Mouse (Mus musculus) R1 (cell line): ENCODE data around the gene Mical2.

Source experiments
- DNase-seq: peaks from one replicate; pipeline ENCODE4 v3.0.0-alpha.2; 2018; ENCODE audit warnings: low read depth, low spot score

Gene Mical2

DNA sequence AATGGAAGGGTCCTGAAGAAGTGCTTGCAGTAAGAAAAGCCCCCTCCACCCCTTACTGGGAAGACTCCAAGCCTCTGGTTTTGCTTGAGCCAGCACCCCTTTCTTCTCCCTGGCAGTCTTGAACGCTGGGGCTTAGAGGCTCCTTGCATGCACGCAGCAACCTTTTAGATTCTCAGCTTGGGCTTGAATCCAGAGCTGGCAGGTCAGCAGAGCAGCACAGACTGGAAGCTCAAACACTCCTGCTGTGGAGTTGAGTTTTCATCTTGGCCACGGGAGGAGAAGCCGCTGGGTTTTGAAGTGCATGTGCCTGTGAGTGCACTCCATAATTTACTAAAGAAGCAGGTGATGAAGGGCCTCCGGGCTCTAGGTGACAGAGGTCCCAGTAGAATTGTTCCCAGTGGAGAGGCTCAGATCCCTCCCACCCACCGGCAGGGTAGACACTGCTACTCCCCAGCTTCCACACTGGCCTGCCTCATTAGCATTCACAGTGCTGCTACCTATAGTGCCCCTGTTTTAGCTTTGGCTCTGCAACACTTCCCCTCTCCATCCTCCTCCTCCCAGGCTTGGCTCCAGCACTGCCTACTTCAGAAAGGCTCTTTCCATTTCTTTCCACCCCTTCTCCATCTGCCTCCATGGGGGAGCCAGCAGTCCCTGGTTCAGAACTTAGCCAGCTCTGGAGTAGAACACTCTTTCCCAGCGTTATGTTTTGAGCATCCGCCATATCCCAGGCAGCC, 15.7 kb downstream of the Mical2 start:
- no peak for DNase-seq

DNA sequence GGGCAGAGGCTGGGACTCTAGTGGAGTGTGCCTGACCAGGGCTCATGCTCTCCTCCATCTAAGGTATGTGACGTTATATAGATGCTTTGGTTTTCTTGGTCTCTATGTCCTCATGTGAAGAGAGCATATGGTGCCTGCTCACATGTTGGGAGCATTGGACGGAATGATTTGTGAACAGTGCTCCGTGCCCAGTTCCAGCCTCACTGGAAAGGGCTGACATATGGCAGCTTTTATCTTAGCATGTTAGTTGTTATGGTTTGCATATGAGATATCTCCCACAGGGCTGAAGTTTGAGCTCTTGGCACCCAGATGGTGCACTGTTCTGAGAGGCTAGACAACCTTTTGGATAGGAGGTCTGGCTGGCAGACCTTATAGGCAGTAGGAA, 16.3 kb downstream of the Mical2 start:
- no peak for DNase-seq

DNA sequence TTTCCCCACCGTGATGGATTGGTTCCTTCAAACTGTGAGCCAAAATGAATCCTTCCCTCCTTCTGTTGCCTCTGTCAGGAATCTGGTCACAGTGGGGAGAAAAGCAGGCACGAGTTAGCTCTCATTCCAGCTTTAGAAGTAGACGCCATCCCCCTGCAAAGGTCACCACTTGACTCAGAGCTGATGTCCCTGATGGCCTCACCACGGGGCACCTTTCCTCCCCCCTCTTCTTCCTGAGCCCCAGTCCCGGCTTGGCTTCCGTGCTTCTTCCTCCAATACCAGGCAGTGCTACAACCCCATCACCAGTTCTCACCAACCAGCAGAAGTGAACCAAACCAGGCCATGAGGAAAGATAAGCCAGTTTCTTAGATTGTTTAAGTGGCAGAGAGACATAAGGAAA, 16.9 kb downstream of the Mical2 start:
- DNase-seq = no peak

DNA sequence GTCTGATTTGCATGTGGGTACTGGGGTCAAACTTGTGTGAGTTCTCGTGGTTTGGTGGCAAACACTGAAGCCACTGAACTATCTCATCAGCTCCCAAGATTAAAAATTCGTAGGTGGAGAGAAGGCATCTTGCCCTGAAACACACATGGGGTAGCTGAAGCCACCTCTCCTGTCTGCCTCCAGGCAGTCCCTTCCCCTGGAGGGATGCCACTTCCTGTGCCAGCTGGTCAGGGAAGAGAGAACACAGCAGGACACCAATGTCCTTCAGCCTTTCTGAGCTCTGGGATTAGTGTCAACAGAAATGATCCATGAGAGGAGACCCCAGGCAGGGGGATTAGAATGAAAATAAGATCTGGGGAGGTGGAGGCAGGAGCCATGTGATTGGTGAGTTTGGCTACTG, 18.4 kb downstream of the Mical2 start:
- no peak for DNase-seq

DNA sequence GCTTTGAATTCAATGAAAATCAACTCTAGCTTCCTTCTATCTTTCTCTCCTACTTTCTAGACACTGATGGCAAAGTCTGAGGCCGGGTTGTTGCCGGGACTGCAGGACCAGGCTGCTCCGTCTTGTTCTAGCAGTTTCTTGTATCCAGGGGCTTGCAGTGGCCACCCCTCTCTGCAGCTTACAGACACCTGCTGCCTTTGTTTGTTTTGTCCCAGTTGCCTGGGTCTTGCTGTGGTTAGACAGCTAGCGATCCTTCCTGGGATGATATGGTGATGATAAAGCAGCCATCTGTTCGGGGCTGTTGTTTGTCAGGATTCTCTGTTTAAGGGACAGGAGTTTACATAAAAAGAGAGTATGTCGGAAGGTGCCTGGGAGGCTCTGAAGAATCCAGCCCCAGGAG, 19.0 kb downstream of the Mical2 start:
- DNase-seq = no peak

DNA sequence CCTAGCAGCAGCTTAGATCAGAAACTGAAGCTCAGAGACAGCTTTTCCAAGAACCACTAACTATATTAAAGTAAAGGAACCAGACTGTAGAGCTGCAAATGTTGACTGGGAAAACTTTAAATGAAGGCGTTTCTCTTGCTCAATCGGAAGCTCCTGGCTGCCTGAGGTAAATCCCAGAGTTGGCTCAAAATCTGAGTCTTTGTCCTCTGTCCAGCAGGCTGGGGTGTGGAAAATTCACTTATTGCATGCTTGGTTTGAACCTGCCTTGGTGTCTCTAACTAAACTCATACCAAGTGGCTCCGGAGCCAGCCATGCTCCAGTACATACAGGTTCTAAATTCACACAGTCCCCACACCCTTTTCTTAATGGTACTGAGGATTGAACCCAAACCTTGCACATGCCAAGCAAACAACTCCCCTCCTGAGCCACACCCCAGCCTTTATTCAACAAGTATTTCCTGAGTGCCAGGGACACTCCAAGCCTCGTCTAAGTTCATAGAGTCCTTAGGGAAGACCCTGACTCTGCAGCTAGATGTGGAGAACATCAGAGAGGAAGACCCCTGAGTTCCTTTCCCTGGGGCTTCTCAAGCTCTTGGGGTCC, 20.3 kb downstream of the Mical2 start:
- DNase-seq = no peak

DNA sequence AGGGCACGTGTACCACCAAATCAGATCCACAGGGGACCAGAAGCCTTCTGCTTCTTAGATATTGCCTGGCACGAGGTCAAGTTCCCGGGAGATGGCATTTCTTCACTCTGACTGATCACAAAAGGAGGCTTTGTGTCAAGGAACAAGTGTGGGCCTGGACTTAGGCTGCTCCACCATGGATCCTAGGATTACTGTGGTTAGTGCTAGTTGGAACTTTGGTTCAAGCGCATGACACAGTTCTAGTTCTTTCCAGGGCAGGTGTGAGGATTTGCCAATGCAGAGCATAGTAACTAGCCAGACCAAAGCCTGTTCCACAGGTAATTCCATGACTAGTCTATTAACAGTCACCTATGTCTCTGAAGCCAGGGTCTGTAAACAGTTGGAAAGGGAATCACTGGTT, 20.8 kb downstream of the Mical2 start:
- DNase-seq = no peak

DNA sequence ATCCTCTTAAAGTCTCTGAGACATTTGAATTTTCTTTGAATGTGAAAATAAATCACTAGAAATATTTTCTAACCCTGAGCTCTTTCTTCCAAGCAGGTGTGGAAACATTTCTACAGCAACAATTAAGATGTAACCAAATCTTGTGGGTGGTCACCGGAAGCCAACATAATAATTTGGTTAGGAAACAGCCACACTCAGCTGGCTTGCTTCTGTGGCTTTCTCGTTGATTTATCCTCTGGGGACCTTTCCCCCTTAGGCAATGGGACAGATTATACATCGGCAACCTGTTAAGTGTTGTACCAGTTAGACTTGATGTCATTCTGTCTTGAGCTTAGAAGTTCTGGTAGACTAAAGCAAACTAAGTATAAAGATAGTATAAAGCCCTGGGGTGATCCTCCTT, 22.2 kb downstream of the Mical2 start:
- no peak for DNase-seq

DNA sequence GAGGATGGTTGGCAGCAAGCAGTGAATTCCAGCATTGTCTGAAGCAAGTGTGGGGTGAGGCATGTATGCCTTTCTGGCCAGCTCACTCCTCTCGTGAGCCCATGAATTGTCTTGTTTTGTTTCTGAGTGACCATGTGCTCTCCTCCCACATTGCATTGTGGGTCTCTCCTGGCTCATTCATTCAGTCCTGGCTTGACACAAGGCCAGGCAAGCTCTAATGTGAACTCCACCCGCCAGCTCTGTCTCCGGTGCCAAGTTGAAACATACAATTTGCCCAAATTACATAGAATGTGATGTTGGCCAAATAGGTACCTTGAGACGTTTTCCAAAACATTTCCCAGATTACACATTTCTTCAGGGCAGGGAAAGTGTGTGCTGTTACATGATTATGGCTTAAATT, 23.8 kb downstream of the Mical2 start:
- no peak for DNase-seq

DNA sequence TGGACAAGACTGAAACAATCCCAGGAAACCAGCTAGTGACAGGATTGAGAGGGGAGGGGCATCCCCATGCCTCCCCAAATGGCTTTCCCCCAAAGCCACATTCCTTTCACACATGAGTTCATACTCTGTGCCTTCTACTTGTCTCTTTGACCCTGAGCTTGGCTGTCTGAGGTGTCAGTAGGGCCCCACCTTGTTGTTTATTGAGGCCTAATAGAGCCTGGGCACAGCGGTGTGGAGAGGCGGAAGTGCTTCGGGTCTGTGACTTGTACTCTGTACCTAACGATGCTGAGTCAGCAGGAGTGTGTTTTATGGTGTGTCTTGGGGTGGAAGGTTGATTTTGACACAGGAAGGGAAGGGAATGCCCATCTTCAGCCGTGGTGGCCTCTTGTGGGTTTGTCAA, 26.4 kb downstream of the Mical2 start:
- no peak for DNase-seq

DNA sequence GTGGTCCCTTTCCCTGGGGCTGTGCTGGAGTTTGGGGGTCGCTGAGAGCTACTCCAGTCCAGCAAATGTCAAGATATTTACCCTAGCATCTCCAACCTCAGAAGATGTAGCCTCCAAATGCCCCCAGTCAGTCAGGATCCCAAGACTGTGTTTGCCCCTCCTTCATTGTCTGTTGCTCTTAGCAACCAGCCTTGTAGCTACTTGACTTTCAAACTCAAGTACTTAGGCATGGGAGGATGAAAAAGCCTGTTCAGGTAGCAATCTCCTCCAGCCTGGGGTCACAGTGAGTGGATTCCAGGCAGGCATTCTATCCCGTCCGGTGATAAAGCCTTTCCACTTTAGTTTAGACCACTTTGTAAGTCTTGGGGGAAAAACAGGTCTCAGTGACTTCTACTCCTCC, 28.6 kb downstream of the Mical2 start:
- no peak for DNase-seq

DNA sequence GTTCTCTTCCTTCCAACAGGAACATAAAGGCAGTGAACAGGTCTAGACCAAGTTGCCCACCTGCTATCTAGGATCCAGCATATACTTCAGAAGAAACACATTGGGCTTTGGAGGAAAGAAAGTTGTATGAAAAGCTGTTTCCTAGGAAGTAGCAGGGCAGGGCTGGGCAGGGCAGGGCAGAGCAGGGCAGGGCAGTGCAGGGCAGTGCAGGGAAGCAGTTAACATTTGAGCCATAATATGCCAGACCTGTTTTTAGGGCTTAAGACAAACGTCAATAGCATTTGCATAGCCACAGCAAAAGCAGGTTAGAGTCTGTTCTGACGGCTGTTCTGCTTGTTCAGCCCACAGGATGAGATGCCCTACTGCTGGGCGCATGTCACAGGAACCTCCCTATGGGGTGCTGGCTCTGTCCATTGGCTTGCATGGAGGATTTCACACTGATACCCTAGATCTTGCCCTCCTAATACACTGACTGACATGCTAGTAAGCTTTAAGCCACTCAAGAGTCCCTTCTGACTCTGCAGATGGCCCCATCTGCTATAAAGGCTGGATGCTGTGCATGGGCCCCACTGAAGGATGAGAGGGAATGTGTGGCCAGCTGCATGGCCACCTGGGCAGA, 29.7 kb downstream of the Mical2 start:
- DNase-seq = no peak

DNA sequence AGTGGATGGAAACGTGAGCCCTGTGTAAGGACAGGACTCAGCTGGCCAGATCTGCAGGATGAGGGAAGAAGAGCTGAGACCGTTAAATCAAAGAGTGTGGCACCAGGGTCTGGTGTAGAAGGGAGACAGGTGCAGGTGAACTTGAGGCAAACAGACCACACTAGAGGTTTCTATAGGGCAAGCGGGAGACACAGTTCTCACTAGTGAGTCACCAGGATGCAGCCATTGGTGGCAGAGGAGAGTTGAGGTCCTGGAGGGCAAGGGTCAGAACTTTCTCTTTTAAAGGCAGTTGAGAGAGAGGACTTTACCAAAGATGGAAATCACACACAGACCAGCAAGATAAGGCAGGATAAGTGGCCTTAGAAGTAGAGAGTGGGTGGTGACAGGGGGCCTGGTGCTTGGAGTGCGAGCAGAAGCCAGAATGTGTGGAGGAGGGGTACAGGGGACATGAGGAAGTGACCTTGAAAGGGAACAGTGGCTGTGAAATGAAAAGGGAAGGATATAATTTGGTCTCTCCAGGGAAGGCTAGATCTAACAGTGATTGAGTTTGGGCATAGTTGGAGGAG, 32.8 kb downstream of the Mical2 start:
- DNase-seq = no peak

DNA sequence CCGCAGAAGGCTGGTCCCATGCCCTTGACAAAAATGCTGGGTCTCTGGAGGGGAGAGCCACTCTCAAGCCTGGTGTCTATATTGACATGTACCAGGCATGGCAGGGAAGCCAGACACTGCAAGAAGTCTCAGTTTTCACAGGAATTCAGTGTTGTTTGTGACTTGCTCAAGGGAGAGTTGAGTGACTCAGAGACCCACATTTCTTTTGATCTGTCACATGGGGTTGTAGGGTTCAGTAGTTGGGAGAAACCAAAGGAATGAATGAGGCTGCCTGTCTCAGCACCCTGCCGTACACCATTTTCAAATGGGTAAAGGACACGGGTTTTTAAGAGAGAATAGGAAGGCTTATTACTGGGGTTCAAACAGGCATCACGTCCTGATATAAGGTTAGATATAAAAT, 33.6 kb downstream of the Mical2 start:
- DNase-seq = no peak

DNA sequence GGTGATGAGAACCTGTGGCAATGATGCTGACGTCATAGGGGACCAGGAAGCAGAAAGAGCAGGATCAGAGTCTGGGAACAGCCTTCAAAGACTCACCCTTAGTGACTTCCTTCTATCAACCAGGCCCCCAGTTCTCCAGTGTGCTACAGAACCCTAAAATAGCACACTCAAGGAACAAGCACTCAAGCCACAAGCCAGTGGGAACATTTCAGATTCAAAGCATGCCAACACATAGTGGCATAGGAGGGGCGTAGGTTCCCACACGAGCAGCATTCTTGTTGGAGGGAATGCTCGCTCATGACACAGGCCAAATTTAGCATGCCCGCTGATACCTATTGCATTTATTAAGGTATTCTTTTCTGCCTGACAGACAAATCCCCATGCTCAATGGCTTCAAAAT, 35.5 kb downstream of the Mical2 start:
- DNase-seq = no peak

DNA sequence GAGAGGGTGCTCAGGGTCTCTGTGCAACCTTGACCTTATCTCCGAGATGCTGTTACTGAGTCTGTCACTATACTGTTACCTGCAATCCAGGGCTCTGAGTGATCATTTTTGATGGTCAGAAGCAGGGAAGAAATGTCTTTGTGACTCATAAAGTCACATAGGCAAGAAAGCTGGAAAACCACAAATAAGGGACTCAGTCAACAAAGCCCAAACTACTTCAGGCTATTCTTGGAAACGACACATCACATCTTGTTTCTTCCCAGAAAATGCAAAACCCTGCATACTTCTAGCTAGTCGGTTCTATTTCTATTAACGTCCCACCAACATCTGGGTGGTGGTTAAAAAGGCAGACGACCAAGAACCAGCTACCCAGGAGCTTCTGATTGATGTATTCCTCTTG, 41.6 kb downstream of the Mical2 start:
- no peak for DNase-seq

DNA sequence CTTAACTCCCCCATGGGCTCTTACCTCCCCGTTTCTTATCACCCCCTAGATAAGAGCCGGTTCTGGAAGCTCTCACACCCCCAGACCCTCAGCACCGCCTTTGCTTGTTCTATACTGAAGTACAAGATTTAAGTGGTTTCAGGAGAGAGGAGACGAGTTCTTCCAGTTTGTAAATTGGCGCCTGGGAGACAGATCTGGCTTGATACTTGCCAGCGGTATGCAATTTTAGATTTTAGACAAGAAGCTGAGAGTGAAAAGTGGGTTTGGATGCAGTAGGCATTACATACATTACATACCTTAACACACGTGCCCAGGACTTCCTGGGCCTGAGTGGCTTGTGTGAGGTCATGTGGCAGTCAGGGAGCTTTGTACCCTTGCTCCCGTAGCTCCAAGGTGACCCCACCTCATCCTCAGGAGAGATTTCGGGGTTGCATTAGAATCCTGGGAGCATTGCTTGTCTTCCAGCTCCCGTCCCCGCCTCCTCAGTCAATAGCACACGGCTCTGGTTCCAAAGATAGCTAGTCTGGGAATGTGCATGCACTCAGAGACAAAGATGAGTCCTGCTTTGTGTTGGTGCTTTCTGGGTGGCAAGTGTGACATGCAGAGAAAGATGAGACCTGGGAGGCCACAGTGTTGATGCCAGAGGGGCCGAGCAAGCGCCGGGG, 43.2 kb downstream of the Mical2 start:
- no peak for DNase-seq

DNA sequence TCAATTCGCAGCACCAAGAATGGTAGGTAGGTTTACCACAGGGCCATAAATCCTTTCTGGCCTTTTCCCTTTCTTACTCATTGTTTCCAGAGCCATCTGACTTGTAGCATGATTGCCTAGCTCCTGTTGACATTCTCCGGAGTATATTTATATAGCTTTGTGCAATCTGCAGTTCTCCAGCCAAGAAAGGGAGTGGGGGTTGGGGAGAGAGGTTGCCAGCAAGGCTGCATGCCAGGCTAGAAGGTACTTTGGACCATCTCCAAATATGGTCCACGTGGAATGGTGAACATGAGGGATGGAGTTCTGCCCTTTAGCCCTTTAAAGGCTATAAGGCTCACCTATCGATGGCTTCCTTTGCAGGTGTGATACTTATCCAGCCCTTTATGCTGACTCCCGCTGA, 45.2 kb downstream of the Mical2 start:
- no peak for DNase-seq

DNA sequence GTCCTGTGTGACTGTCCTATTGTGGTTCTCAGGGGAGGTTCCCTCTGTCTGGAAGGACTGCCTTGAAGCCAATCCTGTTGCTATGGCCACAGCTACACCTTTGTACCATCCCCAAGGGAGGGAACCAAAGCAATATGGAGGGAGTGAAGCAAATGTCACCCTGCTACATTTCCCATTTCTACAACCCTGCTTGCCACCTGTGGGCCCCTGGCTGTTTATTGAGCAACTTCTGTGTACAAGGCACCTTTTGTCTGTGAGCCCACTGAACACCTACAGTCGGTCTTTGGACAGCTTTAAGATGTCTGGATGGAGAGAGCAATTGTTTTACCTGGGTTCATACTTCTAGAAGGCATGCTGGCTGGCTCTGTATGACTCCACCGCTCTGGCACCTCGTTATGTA, 46.0 kb downstream of the Mical2 start:
- no peak for DNase-seq

DNA sequence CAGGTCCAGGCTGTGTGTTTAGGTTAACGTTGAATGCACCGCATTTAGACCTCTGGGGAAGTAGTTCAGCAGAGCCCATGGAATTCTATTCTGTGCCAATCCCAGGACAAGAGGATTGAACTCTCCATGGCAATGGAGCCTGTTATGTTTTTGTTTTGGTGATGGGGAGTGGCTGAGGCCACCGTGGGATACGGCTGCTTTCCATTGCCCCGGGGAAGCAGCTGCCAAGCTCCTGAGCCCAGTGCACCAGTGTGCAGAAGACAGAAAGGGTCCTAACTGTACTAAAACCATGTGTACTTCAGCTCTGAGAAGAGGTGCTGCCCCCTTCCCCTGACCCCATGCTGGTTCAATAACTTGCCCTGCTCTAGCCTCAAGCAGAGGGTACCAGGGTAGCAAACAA, 47.0 kb downstream of the Mical2 start:
- no peak for DNase-seq

DNA sequence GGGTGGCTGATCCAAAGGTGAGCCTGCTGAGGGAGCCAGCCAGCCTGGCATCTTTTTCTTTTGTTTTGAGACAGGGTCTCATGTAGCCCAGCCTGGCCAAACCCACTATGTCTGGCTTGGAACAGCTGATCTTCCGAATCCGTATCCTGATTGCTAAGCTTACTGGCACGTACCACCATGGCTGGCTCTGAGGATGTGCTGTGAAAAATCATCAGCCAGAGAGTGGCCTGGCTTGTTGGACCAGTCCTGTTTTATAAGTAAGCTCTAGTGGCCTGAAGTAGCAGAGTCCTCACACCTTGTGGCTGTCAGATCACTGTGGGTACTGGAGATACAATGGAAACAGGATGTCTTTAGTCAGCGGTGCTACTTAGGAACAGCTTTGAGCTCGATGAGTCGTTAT, 47.8 kb downstream of the Mical2 start:
- no peak for DNase-seq

DNA sequence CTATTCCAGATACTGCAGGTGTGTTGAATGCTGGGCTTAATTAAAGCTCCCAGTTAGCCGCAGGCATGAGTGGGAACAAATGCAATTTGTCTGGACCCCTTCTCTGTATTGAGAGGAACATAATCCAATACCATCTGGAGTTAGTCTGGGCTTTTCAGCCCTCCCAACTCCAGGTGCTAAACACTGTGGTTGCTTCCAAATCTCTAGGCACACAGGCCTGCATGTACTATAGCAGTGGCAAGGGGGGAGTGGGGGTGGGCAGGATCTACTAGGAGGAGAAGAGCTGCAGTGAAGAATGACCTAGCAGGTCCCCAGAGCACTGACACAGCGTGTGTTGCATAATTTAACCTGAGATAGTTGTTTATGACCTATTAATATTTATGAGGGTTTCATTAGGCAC, 49.0 kb downstream of the Mical2 start:
- no peak for DNase-seq

DNA sequence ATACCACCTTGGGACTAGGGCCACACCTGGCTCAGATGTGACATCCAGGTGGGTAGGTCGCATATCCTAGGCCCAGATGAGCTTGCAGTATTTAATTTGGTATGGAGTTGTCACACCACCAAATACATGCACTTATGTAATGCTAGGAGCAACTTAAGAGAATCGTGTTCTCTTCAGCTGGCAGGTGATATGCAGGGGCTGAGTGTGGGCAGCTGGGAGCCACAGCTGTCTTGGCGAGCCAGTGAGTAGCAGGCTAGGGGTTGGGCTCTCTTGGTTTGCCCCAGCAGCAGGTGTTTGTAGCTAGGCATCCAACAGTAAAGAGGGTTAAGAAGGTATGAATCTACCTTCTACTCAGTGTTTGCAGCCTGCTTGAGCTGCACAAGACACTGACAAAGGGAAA, 49.4 kb downstream of the Mical2 start:
- DNase-seq = no peak
